Mouse (Mus musculus): Measurements from ENCODE around the gene Urb1. TPM values are rescaled to one million over a fixed set of nuclear protein-coding genes. Genes with fewer than 3 reads are reported as not detected.

The Urb1 gene
- polyA plus RNA-seq, 1 experiment from 2014 or later = 17.7 TPM

GRCm38 (mm10) chr16:90845038-90845437, 34.8 kb upstream of the Urb1 start:
- ATAC-seq (replicated peaks; ENCODE audit: low FRiP score) = no peak
- Histone ChIP-seq H3K9me3 (ENCODE audit: control insufficient read depth, low read length) (no peaks in the 10 kb centered on the region), H3K4me3 (ENCODE audit: low read depth, low read length) (no peak overlapping the region), H3K4me1 (replicated peaks; ENCODE audit: control insufficient read depth, insufficient read depth, low read length) (no peaks in the 10 kb centered on the region), H3K27ac (ENCODE audit: low read depth, low read length) (no peak overlapping the region), H3K27me3 (replicated peaks; ENCODE audit: control insufficient read depth, insufficient read depth, low read length) (peaks cover 7% of the 10 kb centered on the region; the same call in 1 of the 2 replicates), H3K4me2 (no peak overlapping the region), H3K36me3 (ENCODE audit: control insufficient read depth, insufficient read depth, low read length) (no peaks in the 10 kb centered on the region), H3K9ac (ENCODE audit: low read depth, low read length) (no peak overlapping the region)
- 84% methylated on average over 6 of the region's 6 CpGs for WGBS
- no peak for DNase-seq (ENCODE audit: low spot score)

DNA sequence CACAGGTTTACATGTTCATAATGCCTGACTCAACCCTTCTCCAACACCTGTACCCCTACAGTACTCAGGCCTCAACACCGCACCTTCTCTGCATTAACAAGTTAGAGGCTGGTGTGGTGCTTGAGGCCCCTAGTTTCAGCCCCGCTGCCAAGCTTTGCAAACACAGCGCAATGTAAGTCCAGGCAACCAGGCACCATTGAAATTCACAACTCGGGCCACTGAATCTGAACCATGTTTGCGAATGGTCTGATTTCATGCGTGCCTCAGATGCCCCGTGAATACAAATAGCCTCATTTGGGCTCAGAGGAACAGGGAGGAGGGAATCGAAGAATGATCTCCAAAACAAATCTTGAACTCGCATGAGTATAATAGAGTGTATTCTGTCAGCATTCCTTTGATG, 32.0 kb upstream of the Urb1 start:
- no peak overlapping the region for H3K4me3 ChIP-seq (ENCODE audit: low read depth, low read length)
- DNase-seq (ENCODE audit: low spot score) (no peak), ATAC-seq (replicated peaks; ENCODE audit: low FRiP score) (no peak)
- H3K27me3 ChIP-seq (replicated peaks; ENCODE audit: control insufficient read depth, insufficient read depth, low read length) = peaks cover 7% of the 10 kb centered on the region; the same call in 1 of the 2 replicates
- H3K9me3 ChIP-seq (ENCODE audit: control insufficient read depth, low read length) = no peaks in the 10 kb centered on the region
- H3K4me1 ChIP-seq (replicated peaks; ENCODE audit: control insufficient read depth, insufficient read depth, low read length) = no peaks in the 10 kb centered on the region
- 74% methylated on average over 9 of the region's 9 CpGs for WGBS
- H3K27ac ChIP-seq (ENCODE audit: low read depth, low read length) = no peak overlapping the region
- no peaks in the 10 kb centered on the region for H3K36me3 ChIP-seq (ENCODE audit: control insufficient read depth, insufficient read depth, low read length)
- no peak overlapping the region for H3K4me2 ChIP-seq
- H3K9ac ChIP-seq (ENCODE audit: low read depth, low read length) = no peak overlapping the region

- H3K27ac ChIP-seq (ENCODE audit: low read depth, low read length) = no peak overlapping the region
- H3K36me3 ChIP-seq (ENCODE audit: control insufficient read depth, insufficient read depth, low read length) = no peaks in the 10 kb centered on the region
- 70% methylated on average over 8 of the region's 8 CpGs for WGBS
- no peaks in the 10 kb centered on the region for H3K9me3 ChIP-seq (ENCODE audit: control insufficient read depth, low read length)
- DNase-seq (ENCODE audit: low spot score) (no peak), ATAC-seq (replicated peaks; ENCODE audit: low FRiP score) (no peak)
- H3K9ac ChIP-seq (ENCODE audit: low read depth, low read length) = no peak overlapping the region
- H3K4me1 ChIP-seq (replicated peaks; ENCODE audit: control insufficient read depth, insufficient read depth, low read length) = no peaks in the 10 kb centered on the region
- H3K27me3 ChIP-seq (replicated peaks; ENCODE audit: control insufficient read depth, insufficient read depth, low read length) = peaks cover 24% of the 10 kb centered on the region
- H3K4me2 ChIP-seq = no peak overlapping the region
- no peak overlapping the region for H3K4me3 ChIP-seq (ENCODE audit: low read depth, low read length)
Measured at GRCm38 (mm10) chr16:90837431-90837830, 27.2 kb upstream of the Urb1 start.

GRCm38 (mm10) chr16:90833041-90833791, 23.0 kb upstream of the Urb1 start:
- no peak overlapping the region for H3K4me2 ChIP-seq
- H3K9me3 ChIP-seq (ENCODE audit: control insufficient read depth, low read length) = no peaks in the 10 kb centered on the region
- H3K36me3 ChIP-seq (ENCODE audit: control insufficient read depth, insufficient read depth, low read length) = no peaks in the 10 kb centered on the region
- 49% methylated on average over 9 of the region's 9 CpGs for WGBS
- H3K27me3 ChIP-seq (replicated peaks; ENCODE audit: control insufficient read depth, insufficient read depth, low read length) = peaks cover 55% of the 10 kb centered on the region
- no peak overlapping the region for H3K9ac ChIP-seq (ENCODE audit: low read depth, low read length)
- DNase-seq (ENCODE audit: low spot score) (no peak), ATAC-seq (replicated peaks; ENCODE audit: low FRiP score) (no peak)
- H3K27ac ChIP-seq (ENCODE audit: low read depth, low read length) = no peak overlapping the region
- H3K4me3 ChIP-seq (ENCODE audit: low read depth, low read length) = no peak overlapping the region
- H3K4me1 ChIP-seq (replicated peaks; ENCODE audit: control insufficient read depth, insufficient read depth, low read length) = peaks cover 10% of the 10 kb centered on the region

GRCm38 (mm10) chr16:90832495-90832894, 22.3 kb upstream of the Urb1 start:
- Histone ChIP-seq H3K9ac (ENCODE audit: low read depth, low read length) (no peak overlapping the region), H3K4me1 (replicated peaks; ENCODE audit: control insufficient read depth, insufficient read depth, low read length) (peaks cover 10% of the 10 kb centered on the region), H3K9me3 (ENCODE audit: control insufficient read depth, low read length) (no peaks in the 10 kb centered on the region), H3K27ac (ENCODE audit: low read depth, low read length) (no peak overlapping the region), H3K4me2 (no peak overlapping the region), H3K4me3 (ENCODE audit: low read depth, low read length) (no peak overlapping the region), H3K36me3 (ENCODE audit: control insufficient read depth, insufficient read depth, low read length) (no peaks in the 10 kb centered on the region), H3K27me3 (replicated peaks; ENCODE audit: control insufficient read depth, insufficient read depth, low read length) (peaks cover 59% of the 10 kb centered on the region)
- 66% methylated on average over 6 of the region's 6 CpGs for WGBS
- DNase-seq (ENCODE audit: low spot score) = no peak
- no peak for ATAC-seq (replicated peaks; ENCODE audit: low FRiP score)

GRCm38 (mm10) chr16:90831676-90832075, 21.5 kb upstream of the Urb1 start:
- DNase-seq (ENCODE audit: low spot score) (no peak), ATAC-seq (replicated peaks; ENCODE audit: low FRiP score) (no peak)
- no peak overlapping the region; the same call in 1 of the 2 replicates for H3K4me2 ChIP-seq
- no peak overlapping the region for H3K9ac ChIP-seq (ENCODE audit: low read depth, low read length)
- H3K27me3 ChIP-seq (replicated peaks; ENCODE audit: control insufficient read depth, insufficient read depth, low read length) = peaks cover 59% of the 10 kb centered on the region
- H3K36me3 ChIP-seq (ENCODE audit: control insufficient read depth, insufficient read depth, low read length) = no peaks in the 10 kb centered on the region
- WGBS = 31% methylated on average over 15 of the region's 15 CpGs
- peaks cover 10% of the 10 kb centered on the region for H3K4me1 ChIP-seq (replicated peaks; ENCODE audit: control insufficient read depth, insufficient read depth, low read length)
- no peak overlapping the region for H3K4me3 ChIP-seq (ENCODE audit: low read depth, low read length)
- H3K27ac ChIP-seq (ENCODE audit: low read depth, low read length) = no peak overlapping the region
- H3K9me3 ChIP-seq (ENCODE audit: control insufficient read depth, low read length) = no peaks in the 10 kb centered on the region

DNA sequence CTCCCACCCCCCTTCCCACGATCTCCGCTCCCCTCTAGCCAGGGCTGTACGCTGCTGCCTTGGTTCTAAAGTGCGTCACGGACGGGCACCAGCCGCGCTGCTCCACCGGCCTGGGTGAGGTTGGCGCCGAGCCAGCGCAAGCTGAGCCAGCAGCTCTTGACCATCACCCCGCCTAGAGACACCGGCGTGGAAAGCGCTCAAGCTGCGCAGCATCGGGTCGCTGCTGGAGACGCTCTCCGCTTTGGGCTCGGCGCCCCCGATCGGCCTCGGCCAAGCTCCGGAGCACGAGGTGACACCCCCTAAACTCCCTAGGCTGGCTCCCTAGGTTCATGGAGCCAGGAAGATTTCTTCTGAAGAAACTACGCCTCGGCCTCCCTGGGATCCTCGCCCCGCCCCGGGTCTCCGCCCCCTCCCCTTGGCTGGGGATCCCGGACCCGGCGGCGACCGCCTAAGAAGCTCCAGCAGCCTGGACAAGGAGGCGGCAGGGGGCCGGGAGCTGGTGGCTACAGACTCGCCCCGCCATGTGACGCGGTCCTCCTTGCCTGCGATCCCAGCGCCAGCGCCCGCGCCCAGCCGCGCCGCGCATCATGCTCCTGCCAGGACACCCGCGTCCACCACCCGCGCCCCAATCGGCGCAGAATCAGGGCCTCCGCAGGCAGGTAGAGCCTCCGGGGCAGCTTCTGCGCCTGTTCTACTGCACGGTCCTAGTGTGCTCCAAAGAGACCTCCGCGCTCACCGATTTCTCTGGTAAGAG, 20.6 kb upstream of the Urb1 start:
- Histone ChIP-seq H3K4me2 (peak overlapping the region; percentile 73), H3K9ac (ENCODE audit: low read depth, low read length) (peak overlapping the region; percentile 47), H3K4me3 (ENCODE audit: low read depth, low read length) (peak overlapping the region; percentile 45), H3K27ac (ENCODE audit: low read depth, low read length) (no peak overlapping the region), H3K27me3 (replicated peaks; ENCODE audit: control insufficient read depth, insufficient read depth, low read length) (peaks cover 59% of the 10 kb centered on the region), H3K9me3 (ENCODE audit: control insufficient read depth, low read length) (no peaks in the 10 kb centered on the region), H3K36me3 (ENCODE audit: control insufficient read depth, insufficient read depth, low read length) (no peaks in the 10 kb centered on the region), H3K4me1 (replicated peaks; ENCODE audit: control insufficient read depth, insufficient read depth, low read length) (peaks cover 10% of the 10 kb centered on the region)
- DNase-seq (ENCODE audit: low spot score) (peak; percentile 50), ATAC-seq (replicated peaks; ENCODE audit: low FRiP score) (peak; percentile 37)
- WGBS = 2% methylated on average over 67 of the region's 67 CpGs

DNA sequence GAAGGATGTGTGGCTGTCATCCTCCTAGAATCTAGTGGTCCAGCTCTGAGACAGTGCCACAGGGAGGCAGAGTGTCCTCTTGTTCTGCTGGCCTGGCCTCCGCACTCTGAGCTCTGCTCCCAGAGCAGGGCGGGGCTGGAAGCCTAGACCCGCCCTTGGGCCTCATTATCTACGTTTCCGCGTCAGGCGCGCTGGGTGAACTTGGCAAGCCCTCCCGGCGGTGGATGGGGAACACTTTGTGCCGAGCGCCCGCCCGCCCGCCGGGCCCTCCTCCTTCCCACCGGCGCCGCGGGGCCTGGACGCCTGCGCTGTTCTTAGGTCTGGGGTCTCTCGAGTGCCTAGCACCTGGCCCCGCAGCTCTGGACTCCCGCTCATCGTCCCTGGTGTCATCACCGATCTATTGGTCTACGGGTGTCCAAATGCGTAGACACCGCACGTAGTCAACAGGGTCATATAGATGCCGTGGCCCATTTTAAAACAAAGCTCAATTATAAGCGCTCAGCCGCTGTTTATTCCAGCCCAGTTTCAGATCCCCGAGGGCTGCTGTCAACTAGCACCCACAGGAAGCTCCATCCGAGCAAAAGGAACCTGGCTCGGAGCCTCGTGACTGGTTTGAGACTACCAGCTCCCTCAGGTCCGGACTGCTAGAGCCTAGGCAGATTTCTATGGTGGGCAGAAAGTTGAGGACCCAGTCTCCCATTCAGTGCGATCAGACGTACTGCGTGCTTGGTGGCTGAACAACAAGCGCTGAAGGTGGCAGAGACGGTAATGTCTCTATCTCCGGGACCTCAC, 19.9 kb upstream of the Urb1 start:
- Histone ChIP-seq H3K27me3 (replicated peaks; ENCODE audit: control insufficient read depth, insufficient read depth, low read length) (peaks cover 56% of the 10 kb centered on the region), H3K4me3 (ENCODE audit: low read depth, low read length) (peak overlapping the region; percentile 45), H3K9me3 (ENCODE audit: control insufficient read depth, low read length) (no peaks in the 10 kb centered on the region), H3K9ac (ENCODE audit: low read depth, low read length) (peak overlapping the region; percentile 41), H3K4me1 (replicated peaks; ENCODE audit: control insufficient read depth, insufficient read depth, low read length) (peaks cover 10% of the 10 kb centered on the region), H3K27ac (ENCODE audit: low read depth, low read length) (no peak overlapping the region), H3K36me3 (ENCODE audit: control insufficient read depth, insufficient read depth, low read length) (no peaks in the 10 kb centered on the region), H3K4me2 (peak overlapping the region; percentile 73)
- peak; percentile 75 for DNase-seq (ENCODE audit: low spot score)
- WGBS = under 1% methylated on average over 45 of the region's 45 CpGs
- ATAC-seq (replicated peaks; ENCODE audit: low FRiP score) = peak; percentile 90

Measured in liver, embryonic 11.5 days (tissue).